Mouse (Mus musculus): ENCODE data around the gene Ctnnbl1. TPM values are rescaled to one million over a fixed set of nuclear protein-coding genes. Genes with fewer than 3 reads are reported as not detected.

Ctnnbl1 gene
- total and polyA plus RNA-seq, 3 experiments, result 46.0 to 57.2 (median 48.6) TPM

DNA sequence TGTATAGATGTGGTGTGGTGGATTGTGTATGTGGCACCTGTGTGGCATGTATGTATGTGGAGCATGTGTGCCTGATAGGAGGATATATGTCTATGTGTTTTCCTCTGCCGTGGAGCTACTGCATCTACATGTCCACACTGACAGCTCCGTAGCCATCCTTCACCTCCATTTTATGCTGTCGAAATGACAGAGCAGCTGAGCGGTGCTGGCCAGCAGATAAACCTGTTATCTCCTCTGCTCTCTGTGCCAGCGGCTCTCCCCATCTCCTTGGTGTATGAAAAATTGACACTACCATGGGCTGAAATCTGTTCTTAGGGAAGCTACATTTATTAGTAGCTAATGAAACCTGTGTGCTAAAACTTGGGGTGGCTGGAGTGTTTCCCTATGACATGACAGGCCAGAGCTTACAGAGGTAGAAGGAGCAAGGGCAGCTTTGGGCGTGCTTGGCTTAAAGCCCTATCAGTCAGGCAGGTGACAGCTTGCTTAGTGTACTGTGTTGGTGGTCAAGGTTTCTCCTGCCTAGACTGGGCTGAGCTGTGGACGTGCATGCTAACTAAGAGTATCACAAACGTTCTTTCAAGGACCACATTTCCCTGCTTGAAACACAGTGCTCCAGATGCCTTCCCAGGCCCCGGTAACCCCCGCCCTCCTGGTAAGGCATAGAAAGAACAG, 124.2 kb downstream of the Ctnnbl1 start (continued):
- TF ChIP-seq KAT2A (IDR thresholded peaks at IDR 0.05; ENCODE audit: insufficient replicate concordance, low read length) (no peak), GABPA (IDR thresholded peaks at IDR 0.05; ENCODE audit: insufficient replicate concordance, low read depth, low read length) (no peak), TBP (conservative IDR thresholded peaks at IDR 0.05; ENCODE audit: low read depth, low read length) (no peak)

DNA sequence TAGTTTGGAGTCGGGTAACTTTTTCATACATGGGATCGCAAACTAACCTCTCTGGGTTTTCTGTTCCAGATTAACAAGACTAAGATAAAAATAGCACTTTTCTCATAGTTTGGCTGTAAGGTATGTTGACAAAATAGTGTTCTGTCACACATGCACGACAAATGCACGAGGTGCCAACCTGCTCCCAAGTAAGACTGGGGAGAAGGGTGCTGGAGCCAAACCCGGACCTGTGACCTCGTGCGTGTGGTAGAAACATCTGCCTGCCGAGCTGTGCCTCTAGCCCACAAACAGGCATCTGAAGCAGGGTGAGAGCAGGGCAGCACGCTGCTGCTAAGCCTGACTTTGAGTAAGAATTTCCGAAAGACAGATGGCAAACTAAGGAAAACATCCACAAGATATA, 125.1 kb downstream of the Ctnnbl1 start:
- H3K9ac ChIP-seq (ENCODE audit: insufficient read depth, low read depth), result no peak overlapping the region
- H3K27ac ChIP-seq (ENCODE audit: insufficient read depth, low read depth), result no peak overlapping the region
- H3K79me2 ChIP-seq (replicated peaks; ENCODE audit: control insufficient read depth, extremely low read depth, insufficient read depth, poor library complexity, severe bottlenecking), result no peaks in the 10 kb centered on the region
- DNase-seq (ENCODE audit: extremely low read depth), result no peak
- in situ Hi-C loops (cut with MboI; ENCODE audit: low pct_ligation_motif_present, low pct_unique_long_range_greater_than_20kb, low sequenced_read_pairs), result no loop called here
- H3K4me3 ChIP-seq (replicated peaks in 1 of 3; ENCODE audit: low read depth in 2 of 3, low read length in 2 of 3, poor library complexity in 1 of 3), result no peak overlapping the region
- no peaks in the 10 kb centered on the region for H3K9me3 ChIP-seq (replicated peaks; ENCODE audit: low read length)
- H3K4me2 ChIP-seq (ENCODE audit: insufficient read depth, low read depth, poor library complexity, severe bottlenecking), result no peak overlapping the region
- TF ChIP-seq USF1 (IDR thresholded peaks at IDR 0.05; ENCODE audit: low read depth, low read length) (no peak), NELFE (IDR thresholded peaks at IDR 0.05; ENCODE audit: low read depth, low read length) (no peak), UBTF (IDR thresholded peaks at IDR 0.05; ENCODE audit: low read depth, low read length) (no peak), MYC (IDR thresholded peaks at IDR 0.05; ENCODE audit: low read depth, low read length) (no peak), MEF2A (IDR thresholded peaks at IDR 0.05; ENCODE audit: borderline replicate concordance, low read depth, low read length) (no peak), PAX5 (IDR thresholded peaks at IDR 0.05; ENCODE audit: low read length) (no peak), HCFC1 (IDR thresholded peaks at IDR 0.05; ENCODE audit: low read depth, low read length) (no peak), CHD1 (IDR thresholded peaks at IDR 0.05; ENCODE audit: low read depth, low read length) (no peak), CHD2 (IDR thresholded peaks at IDR 0.05; ENCODE audit: low read length) (no peak), TCF12 (IDR thresholded peaks at IDR 0.05; ENCODE audit: low read depth, low read length) (no peak), BHLHE40 (IDR thresholded peaks at IDR 0.05; ENCODE audit: low read depth, low read length) (no peak), MAFK (IDR thresholded peaks at IDR 0.05; ENCODE audit: insufficient replicate concordance, low read length) (no peak), RAD21 (IDR thresholded peaks at IDR 0.05; ENCODE audit: low read depth, low read length) (no peak), JUN (IDR thresholded peaks at IDR 0.05; ENCODE audit: insufficient read depth, low read depth, low read length) (no peak), SIN3A (IDR thresholded peaks at IDR 0.05; ENCODE audit: low read length) (no peak)
- no peaks in the 10 kb centered on the region; a peak in 1 of 4 replicates for H3K4me1 ChIP-seq (ENCODE audit: control insufficient read depth in 1 of 2, insufficient read depth in 2 of 2)
- H3K27me3 ChIP-seq (replicated peaks), result no peaks in the 10 kb centered on the region
- dilution Hi-C loops (cut with MboI; ENCODE audit: extremely low pct_ligation_motif_present, extremely low pct_unique_long_range_greater_than_20kb, low sequenced_read_pairs), result no loop called here
- peaks cover 0 to 45% of the 10 kb centered on the region in 2 experiments for H3K36me3 ChIP-seq (replicated peaks in 1 of 2; ENCODE audit: control insufficient read depth in 1 of 2, insufficient read depth in 1 of 2, low read length in 1 of 2)

DNA sequence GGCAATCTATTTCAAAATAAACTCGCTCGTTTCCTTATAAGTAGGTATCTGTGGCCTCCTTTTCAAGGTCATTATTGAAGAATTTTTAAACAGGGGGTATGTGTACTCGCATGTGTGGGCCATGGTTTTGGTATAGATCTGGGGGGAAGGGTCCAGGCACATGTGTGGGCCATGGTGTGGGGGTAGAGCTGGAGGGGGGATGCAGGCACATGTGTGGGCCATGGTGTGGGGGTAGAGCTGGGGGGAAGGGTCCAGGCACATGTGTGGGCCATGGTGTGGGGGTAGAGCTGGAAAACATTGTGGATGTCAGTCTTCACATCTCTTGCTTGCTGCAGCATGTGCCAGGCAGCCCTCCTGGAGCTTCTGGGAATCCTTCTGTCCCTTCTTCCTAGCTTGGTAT, 129.9 kb downstream of the Ctnnbl1 start:
- H3K79me2 ChIP-seq (replicated peaks; ENCODE audit: control insufficient read depth, extremely low read depth, insufficient read depth, poor library complexity, severe bottlenecking), result no peaks in the 10 kb centered on the region
- no peak for DNase-seq (ENCODE audit: extremely low read depth)
- no peak overlapping the region for H3K4me3 ChIP-seq (replicated peaks in 1 of 3; ENCODE audit: low read depth in 2 of 3, low read length in 2 of 3, poor library complexity in 1 of 3)
- H3K27ac ChIP-seq (ENCODE audit: insufficient read depth, low read depth), result no peak overlapping the region
- no peaks in the 10 kb centered on the region for H3K27me3 ChIP-seq (replicated peaks)
- TF ChIP-seq MXI1 (IDR thresholded peaks at IDR 0.05; ENCODE audit: low read depth, low read length), result no peak
- TF ChIP-seq SIN3A (IDR thresholded peaks at IDR 0.05; ENCODE audit: low read length), result no peak
- TF ChIP-seq POLR2A (IDR thresholded peaks at IDR 0.05; ENCODE audit: low read depth, low read length), result no peak
- TF ChIP-seq KAT2A (IDR thresholded peaks at IDR 0.05; ENCODE audit: insufficient replicate concordance, low read length), result no peak
- no peak for TF ChIP-seq MEF2A (IDR thresholded peaks at IDR 0.05; ENCODE audit: borderline replicate concordance, low read depth, low read length)
- no peak for TF ChIP-seq RCOR1 (conservative IDR thresholded peaks at IDR 0.05; ENCODE audit: low read depth, low read length)
- TF ChIP-seq RAD21 (IDR thresholded peaks at IDR 0.05; ENCODE audit: low read depth, low read length), result no peak
- no peak for TF ChIP-seq PAX5 (IDR thresholded peaks at IDR 0.05; ENCODE audit: low read length)
- TF ChIP-seq JUND (conservative IDR thresholded peaks at IDR 0.05; ENCODE audit: low read depth, low read length), result no peak
- TF ChIP-seq SMC3 (IDR thresholded peaks at IDR 0.05; ENCODE audit: low read depth, low read length), result no peak
- dilution Hi-C loops (cut with MboI; ENCODE audit: extremely low pct_ligation_motif_present, extremely low pct_unique_long_range_greater_than_20kb, low sequenced_read_pairs) (no loop called here), in situ Hi-C loops (cut with MboI; ENCODE audit: low pct_ligation_motif_present, low pct_unique_long_range_greater_than_20kb, low sequenced_read_pairs) (no loop called here)
- no peaks in the 10 kb centered on the region for H3K9me3 ChIP-seq (replicated peaks; ENCODE audit: low read length)
- H3K36me3 ChIP-seq (replicated peaks in 1 of 2; ENCODE audit: control insufficient read depth in 1 of 2, insufficient read depth in 1 of 2, low read length in 1 of 2), result peaks cover 6 to 60% of the 10 kb centered on the region in 2 experiments
- H3K4me2 ChIP-seq (ENCODE audit: insufficient read depth, low read depth, poor library complexity, severe bottlenecking), result no peak overlapping the region
- H3K4me1 ChIP-seq (ENCODE audit: control insufficient read depth in 1 of 2, insufficient read depth in 2 of 2), result no peaks in the 10 kb centered on the region
- H3K9ac ChIP-seq (ENCODE audit: insufficient read depth, low read depth), result no peak overlapping the region
